Mouse (Mus musculus) kidney, postnatal 0 days (tissue): Measurements from ENCODE around the gene Rnd3. TPM values are rescaled to one million over a fixed set of nuclear protein-coding genes. Genes with fewer than 3 reads are reported as not detected.

Experiments used
- ATAC-seq: fragments of 200-750 bp; cut with Nextera tagmentation; replicated peaks from 2 replicates; pipeline ENCODE4 v1.8.0; 2017; ENCODE audit warnings: low read depth, moderate number of reproducible peaks, moderate TSS enrichment, moderate library complexity; ENCODE audit not compliant: low FRiP score
- DNase-seq: peaks from one replicate; pipeline ENCODE4 v3.0.0-alpha.2; 2016; ENCODE audit warnings: low spot score
- H3K27ac ChIP-seq: fragments of 300-500 bp; sonication (generic); 2 replicates; pipeline ENCODE4 v1.5.1; 2014; ENCODE audit warnings: mild to moderate bottlenecking
- H3K27me3 ChIP-seq: fragments of 300-500 bp; sonication (generic); 2 replicates; pipeline ENCODE4 v1.6.1; 2014; ENCODE audit warnings: low read length, mixed read lengths; ENCODE audit not compliant: insufficient read depth
- H3K36me3 ChIP-seq: fragments of 300-500 bp; sonication (generic); 2 replicates; pipeline ENCODE4 v1.6.1; 2014; ENCODE audit warnings: low read length, mixed read lengths; ENCODE audit not compliant: insufficient read depth
- H3K4me1 ChIP-seq: fragments of 300-500 bp; sonication (generic); replicated peaks from 2 replicates; pipeline ENCODE4 v1.6.1; 2014; ENCODE audit warnings: antibody characterized with exemption, low read length, mixed read lengths; ENCODE audit not compliant: insufficient read depth
- H3K4me2 ChIP-seq: fragments of 300-500 bp; sonication (generic); 2 replicates; pipeline ENCODE4 v1.6.1; 2014; ENCODE audit warnings: mild to moderate bottlenecking, low read length, moderate library complexity, mixed read lengths
- H3K4me3 ChIP-seq: fragments of 300-500 bp; sonication (generic); replicated peaks from 2 replicates; pipeline ENCODE4 v1.5.1; 2014; ENCODE audit warnings: low read depth, low read length
- H3K9ac ChIP-seq: fragments of 300-500 bp; sonication (generic); 2 replicates; pipeline ENCODE4 v1.6.1; 2014; ENCODE audit warnings: low read depth, low read length
- H3K9me3 ChIP-seq: fragments of 300-500 bp; sonication (generic); replicated peaks from 2 replicates; pipeline ENCODE4 v1.6.1; 2016; ENCODE audit warnings: low read length, inconsistent platforms, mixed read lengths
- CTCF ChIP-seq: IDR thresholded peaks from 2 replicates; pipeline ENCODE4 v1.5.1; 2016; ENCODE audit warnings: antibody characterized with exemption, low read depth, mild to moderate bottlenecking, moderate library complexity
- WGBS: fragments of 180-500 bp; shearing (Covaris S2); extraction: QIAGEN DNeasy Blood & Tissue Kit; methylation state at CpG from one replicate; pipeline ENCODE4 v1.1.7; 2014; 5-methylcytosine and 5-hydroxymethylcytosine counted together
- polyA plus RNA-seq: library from polyadenylated mRNA; unstranded; fragments of >200 nt; fragmentation: Nextera tagmentation; extraction: Ambion mirVana; gene quantifications from 2 replicates; pipeline ENCODE4 v1.2.1, GENCODE M21; 2015

The Rnd3 gene
- 30.4 and 31.1 TPM in 2 replicates for polyA plus RNA-seq

DNA sequence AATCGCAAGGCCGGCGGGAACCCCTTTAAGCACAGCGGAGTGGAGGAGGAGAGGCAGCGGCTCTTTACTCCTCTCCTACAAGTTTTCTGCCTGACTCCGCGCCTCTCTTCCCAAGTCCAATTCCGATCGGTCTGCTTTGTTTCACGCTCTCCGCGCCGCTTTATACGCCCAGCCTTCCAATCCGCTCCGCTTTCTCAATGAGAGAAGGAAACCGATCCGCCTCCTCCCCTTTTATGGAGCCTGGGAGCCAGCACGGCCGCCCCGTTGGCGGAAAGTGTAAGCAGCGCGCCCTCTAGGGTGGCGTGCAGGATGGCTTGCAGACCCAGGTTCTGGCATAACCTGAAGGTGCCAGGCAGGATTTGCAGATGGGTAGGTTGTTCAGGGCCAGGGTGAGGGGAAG, at the start of gene Rnd3:
Rnd3 (minus strand) TSS at position 137 of the 400 bp plus-strand sequence.
- H3K27ac ChIP-seq = peak within 1 kb of the TSS; percentile 90
- peaks cover 20% of the 10 kb centered on the region; the same call in 1 of the 2 replicates for H3K4me1 ChIP-seq
- H3K9me3 ChIP-seq = no peaks in the 10 kb centered on the region
- ATAC-seq (peak; percentile 72), DNase-seq (peak; percentile 99)
- no peaks in the 10 kb centered on the region for H3K27me3 ChIP-seq
- under 1% methylated on average over 25 of the region's 25 CpGs for WGBS
- H3K4me3 ChIP-seq = peak within 1 kb of the TSS; percentile 85
- no peaks in the 10 kb centered on the region for H3K36me3 ChIP-seq
- peak within 1 kb of the TSS; percentile 88 for H3K4me2 ChIP-seq
- peak; percentile 97 for TF ChIP-seq CTCF
- H3K9ac ChIP-seq = peak within 1 kb of the TSS; percentile 84

DNA sequence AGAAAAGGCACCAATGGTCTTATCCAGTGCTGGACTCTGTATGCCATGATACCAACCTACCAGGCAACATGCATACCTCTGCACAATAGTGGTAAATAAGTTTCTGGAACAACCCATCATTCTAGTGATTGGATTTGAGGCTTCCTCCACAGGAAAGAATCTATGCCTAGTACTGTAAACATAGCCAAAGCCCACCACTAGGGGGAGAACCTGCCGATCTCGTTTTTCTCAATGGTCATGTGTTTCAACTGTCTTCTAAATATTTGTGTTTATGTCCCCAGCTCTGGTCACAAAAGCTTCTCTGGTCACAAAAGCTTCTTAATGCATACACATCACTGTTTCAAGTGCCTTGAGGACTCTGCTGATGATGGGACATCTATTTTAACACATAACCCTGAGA, 43.4 kb upstream of the Rnd3 start:
- ATAC-seq (no peak), DNase-seq (no peak)
- 69% methylated on average over 2 of the region's 2 CpGs for WGBS
- Histone ChIP-seq H3K27me3 (no peaks in the 10 kb centered on the region), H3K4me3 (no peak overlapping the region), H3K9me3 (no peaks in the 10 kb centered on the region), H3K9ac (no peak overlapping the region), H3K4me2 (no peak overlapping the region), H3K27ac (no peak overlapping the region), H3K36me3 (no peaks in the 10 kb centered on the region), H3K4me1 (no peaks in the 10 kb centered on the region)
- peak; percentile 45; the same call in 1 of the 2 replicates for TF ChIP-seq CTCF

DNA sequence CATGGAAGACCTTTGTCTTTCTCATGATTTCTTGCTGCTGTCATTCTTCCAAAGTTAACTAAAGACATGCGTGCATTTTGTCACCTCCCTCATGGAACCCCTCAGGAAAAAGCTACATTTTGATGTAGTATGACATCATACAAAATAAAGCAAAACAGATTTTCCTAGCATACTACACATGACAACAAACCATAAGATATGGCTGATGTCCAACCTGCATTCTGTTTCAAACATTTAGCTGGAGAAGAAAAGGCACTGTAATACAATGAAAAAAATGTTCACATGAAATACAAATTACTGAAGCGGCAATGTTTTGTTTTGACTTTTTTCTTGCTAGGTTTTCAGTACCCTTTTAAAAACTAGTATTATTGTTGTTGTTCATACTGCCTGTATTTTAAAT, 36.9 kb upstream of the Rnd3 start:
- ATAC-seq = no peak
- Histone ChIP-seq H3K27ac (no peak overlapping the region), H3K4me3 (no peak overlapping the region), H3K36me3 (no peaks in the 10 kb centered on the region), H3K9me3 (no peaks in the 10 kb centered on the region), H3K9ac (no peak overlapping the region), H3K4me1 (no peaks in the 10 kb centered on the region), H3K27me3 (no peaks in the 10 kb centered on the region), H3K4me2 (no peak overlapping the region)
- no peak for TF ChIP-seq CTCF
- no peak for DNase-seq
- WGBS = 82% methylated on average over 2 of the region's 2 CpGs

DNA sequence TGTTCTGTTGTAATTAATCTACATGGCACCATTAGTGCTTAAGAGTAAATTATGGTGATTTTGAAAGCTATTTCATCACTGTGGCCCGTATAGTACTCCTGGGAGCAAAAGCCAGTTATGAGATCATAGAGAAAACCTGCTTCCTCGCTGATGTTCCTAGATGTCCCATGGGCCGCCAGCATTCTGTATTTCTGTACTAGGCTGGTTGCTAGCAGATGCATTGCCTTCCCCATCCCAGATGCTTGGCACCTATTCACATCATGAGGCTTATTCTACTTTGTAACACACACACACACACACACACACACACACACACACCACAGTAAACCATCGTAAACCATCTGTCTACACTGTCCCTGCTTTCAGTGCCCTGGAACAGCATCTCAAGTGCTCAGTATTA, 34.1 kb upstream of the Rnd3 start:
- no peak overlapping the region for H3K4me3 ChIP-seq
- 89% methylated on average over 4 of the region's 4 CpGs for WGBS
- no peak overlapping the region for H3K9ac ChIP-seq
- no peaks in the 10 kb centered on the region for H3K36me3 ChIP-seq
- DNase-seq (no peak), ATAC-seq (no peak)
- no peaks in the 10 kb centered on the region for H3K9me3 ChIP-seq
- H3K4me1 ChIP-seq = no peaks in the 10 kb centered on the region
- no peak for TF ChIP-seq CTCF
- no peaks in the 10 kb centered on the region for H3K27me3 ChIP-seq
- no peak overlapping the region for H3K4me2 ChIP-seq
- no peak overlapping the region for H3K27ac ChIP-seq

DNA sequence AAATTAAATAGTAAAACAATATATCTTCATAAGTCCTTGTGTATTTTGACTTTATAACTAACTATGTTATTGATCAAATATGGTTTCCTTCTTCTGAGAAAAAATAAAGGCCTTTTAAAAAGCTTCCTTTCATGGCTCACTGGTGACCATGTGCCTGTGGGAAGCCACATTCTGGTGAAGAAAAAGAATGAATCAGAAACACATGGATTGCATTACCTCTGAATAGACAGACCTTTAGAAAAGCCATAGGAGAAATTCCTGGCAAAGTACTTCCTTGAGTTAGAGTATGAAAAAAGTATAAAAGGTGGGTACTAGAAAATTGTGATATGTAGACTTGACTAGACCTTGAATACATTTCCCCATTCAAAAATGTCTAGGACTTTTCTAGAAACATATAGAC, 32.5 kb upstream of the Rnd3 start:
- TF ChIP-seq CTCF = no peak
- H3K9me3 ChIP-seq = no peaks in the 10 kb centered on the region
- H3K27ac ChIP-seq = no peak overlapping the region
- H3K4me1 ChIP-seq = no peaks in the 10 kb centered on the region
- H3K9ac ChIP-seq = no peak overlapping the region
- no peaks in the 10 kb centered on the region for H3K36me3 ChIP-seq
- no peak for ATAC-seq
- H3K27me3 ChIP-seq = no peaks in the 10 kb centered on the region
- H3K4me3 ChIP-seq = no peak overlapping the region
- no peak overlapping the region for H3K4me2 ChIP-seq
- DNase-seq = no peak

DNA sequence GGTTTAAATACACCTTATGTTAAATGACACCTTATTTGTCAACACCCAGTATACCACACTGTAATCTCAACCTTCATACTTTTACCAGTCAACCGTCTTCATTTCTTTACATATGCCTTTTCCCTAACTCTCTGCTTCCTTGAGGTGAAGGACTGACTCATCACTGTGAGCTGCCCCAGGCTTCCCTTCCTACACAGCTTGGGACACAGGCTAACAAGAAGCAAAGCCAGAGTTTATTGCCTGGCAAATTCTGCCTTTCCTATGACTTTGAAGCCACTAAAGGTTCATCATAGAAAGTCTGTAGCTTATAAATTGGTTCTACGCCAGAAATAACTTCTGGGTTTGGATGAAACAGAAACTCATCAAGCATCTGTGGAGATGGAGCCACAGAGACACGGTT, 30.2 kb upstream of the Rnd3 start:
- ATAC-seq = no peak
- Histone ChIP-seq H3K27me3 (no peaks in the 10 kb centered on the region), H3K36me3 (no peaks in the 10 kb centered on the region), H3K9me3 (no peaks in the 10 kb centered on the region), H3K27ac (no peak overlapping the region), H3K9ac (no peak overlapping the region), H3K4me1 (no peaks in the 10 kb centered on the region), H3K4me3 (no peak overlapping the region), H3K4me2 (no peak overlapping the region)
- no peak for TF ChIP-seq CTCF
- DNase-seq = no peak
- 79% methylated on average over 3 of the region's 3 CpGs for WGBS

DNA sequence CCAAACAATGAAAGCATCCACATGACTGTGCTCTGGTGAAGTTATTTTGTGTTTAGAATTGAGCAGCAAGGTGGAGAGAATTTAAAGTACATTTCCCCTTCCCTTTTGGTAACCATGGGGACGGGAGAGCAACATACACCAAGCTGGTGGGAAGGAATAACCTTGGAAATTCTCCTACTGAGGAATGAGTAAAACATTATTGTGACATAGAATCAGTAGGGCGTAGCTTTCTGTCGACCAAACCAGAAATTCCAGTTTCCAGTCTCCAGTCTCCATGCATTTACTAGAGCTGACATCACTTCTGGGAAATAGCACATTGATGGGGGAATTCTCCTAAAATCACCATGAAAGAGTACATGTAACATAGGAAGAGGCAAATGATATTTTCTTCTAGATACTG, 28.7 kb upstream of the Rnd3 start:
- Histone ChIP-seq H3K4me2 (no peak overlapping the region), H3K9ac (no peak overlapping the region), H3K27ac (no peak overlapping the region), H3K4me3 (no peak overlapping the region), H3K9me3 (no peaks in the 10 kb centered on the region), H3K4me1 (no peaks in the 10 kb centered on the region), H3K27me3 (no peaks in the 10 kb centered on the region), H3K36me3 (no peaks in the 10 kb centered on the region)
- ATAC-seq = peak; percentile 74
- peak; percentile 50 for DNase-seq
- 57% methylated on average over 3 of the region's 3 CpGs for WGBS
- no peak for TF ChIP-seq CTCF
